Mouse (Mus musculus) urinary bladder, adult 18-20 months (tissue): ENCODE results near the gene Cbr4.

Source experiments
- DNase-seq, 2 experiments: peaks; one replicate each; pipeline ENCODE4 v3.0.0; 2022; ENCODE audit warnings: low spot score in 2 of 2, mixed read lengths in 2 of 2

Cbr4 gene

DNA sequence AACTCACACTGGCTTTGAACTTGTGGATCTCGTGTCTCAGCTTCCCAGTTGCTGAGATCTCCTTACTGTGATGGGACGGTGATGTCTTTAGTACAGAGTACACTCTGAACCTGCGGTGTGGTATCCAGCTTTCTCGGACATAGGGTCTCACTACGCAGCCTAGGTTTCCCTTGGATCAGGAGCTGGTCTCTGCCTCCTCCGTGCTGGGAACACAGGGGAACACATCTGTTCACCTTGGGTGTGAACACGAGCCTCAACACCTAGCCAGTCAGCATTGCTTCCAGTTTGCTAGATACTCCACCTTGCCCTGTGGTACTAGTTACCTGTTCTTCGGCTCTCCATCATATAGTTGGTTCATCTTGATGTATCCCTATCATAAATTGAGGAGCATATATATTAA is 1.1 kb downstream of the Cbr4 start:
- no peak for DNase-seq

DNA sequence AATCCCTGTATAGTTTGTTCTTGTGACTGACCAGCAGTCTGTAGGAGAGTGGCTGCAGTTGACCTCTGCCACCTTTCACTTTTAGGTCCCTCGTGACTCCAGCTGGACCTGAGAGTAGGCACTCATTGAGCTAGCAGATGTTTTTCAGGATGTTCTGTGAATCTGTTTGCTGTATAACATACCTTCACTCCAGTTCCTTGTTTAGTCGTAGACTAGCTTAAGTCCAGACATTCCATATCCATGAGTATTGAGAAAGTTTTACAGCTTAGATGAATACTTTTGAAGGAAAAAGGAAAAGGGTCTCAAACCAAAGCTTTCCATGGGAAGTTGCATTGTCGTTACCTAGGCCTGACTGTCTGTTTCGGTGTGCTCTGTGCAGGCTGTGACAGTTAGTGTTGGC is 9.6 kb downstream of the Cbr4 start:
- DNase-seq, result no peak

DNA sequence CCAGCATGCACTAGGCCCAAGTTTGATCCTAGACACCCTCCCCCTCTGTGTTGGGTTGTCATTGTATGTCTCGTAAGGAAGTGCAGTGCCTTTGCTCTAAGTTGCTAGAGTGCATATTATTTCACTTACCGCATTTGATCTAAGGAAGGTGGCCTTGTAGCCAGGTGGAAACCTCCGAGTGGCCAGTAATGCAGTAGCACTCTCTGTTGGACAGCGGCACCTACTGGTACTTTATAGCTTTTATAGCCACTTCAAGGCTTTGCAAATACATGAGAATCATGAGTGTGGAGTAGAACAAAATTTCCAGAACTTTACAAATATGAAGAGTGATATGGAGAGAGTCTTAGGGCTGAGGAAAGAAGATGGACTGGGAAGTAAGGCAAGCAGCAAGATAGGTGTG is 11.5 kb downstream of the Cbr4 start:
- no peak for DNase-seq

DNA sequence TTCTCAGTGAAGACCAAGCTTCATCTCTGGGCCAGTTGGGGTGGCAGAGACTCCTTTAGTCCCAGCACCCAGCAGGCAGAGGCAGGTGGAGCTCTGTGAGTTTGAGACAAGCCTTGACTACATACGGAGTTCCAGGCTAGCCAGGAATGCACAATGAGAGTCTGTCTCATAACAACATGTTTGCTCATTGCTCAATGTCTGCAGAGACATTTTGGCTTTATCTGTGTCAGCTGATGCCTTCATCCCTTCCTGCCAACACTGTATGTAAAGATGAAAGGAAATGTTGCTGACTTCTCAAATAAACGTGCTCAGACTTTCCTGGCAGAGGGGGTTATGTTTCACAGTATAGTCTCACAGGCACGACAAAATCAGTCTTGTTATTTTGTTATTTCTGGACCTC is 13.4 kb downstream of the Cbr4 start:
- no peak for DNase-seq

- DNase-seq, result no peak
These were observed 14.7 kb downstream of the Cbr4 start for GRCm38 (mm10) chr8:61502277-61502676.

GRCm38 (mm10) chr8:61515110-61515930 is 27.8 kb downstream of the Cbr4 start:
- no peak for DNase-seq

DNA sequence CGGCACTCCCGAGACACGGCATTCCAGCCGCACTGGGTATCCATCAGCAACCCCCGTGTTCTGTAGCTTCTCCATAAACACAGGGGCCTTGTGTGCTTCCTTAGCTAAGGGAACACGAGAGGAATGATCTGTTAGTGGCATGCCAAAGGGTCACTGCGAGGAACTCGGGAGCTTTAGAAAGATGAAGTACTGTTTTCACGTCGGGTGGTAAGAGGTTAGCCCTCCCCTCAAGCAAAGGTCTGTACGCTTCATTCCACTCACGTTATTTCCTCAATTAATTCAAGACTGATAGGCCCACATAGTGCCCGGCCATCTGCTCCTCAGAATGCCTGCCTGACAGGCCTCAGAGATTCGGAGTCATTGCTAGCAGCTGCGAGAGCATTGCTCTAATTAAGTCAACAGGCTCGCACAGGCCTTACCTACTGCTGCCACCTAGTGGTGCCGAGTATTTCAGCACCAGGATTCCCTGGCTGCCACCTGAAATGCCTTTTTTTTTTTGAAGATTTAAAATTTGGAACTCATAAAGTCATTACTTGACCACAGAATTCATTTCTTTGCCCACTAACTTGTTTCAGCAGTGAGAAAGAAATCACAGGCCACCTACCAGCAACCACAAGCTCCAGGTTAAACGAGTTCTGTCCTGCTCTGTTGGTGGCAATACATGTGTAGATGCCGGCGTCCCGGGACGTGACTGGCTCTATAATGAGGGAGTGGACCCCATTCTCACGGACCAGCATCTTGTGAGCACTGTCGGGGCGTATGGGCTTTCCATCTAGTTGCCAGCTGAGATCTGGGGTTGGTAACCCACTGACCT is 28.6 kb downstream of the Cbr4 start:
- DNase-seq, result peak; percentile 47 to 62

DNA sequence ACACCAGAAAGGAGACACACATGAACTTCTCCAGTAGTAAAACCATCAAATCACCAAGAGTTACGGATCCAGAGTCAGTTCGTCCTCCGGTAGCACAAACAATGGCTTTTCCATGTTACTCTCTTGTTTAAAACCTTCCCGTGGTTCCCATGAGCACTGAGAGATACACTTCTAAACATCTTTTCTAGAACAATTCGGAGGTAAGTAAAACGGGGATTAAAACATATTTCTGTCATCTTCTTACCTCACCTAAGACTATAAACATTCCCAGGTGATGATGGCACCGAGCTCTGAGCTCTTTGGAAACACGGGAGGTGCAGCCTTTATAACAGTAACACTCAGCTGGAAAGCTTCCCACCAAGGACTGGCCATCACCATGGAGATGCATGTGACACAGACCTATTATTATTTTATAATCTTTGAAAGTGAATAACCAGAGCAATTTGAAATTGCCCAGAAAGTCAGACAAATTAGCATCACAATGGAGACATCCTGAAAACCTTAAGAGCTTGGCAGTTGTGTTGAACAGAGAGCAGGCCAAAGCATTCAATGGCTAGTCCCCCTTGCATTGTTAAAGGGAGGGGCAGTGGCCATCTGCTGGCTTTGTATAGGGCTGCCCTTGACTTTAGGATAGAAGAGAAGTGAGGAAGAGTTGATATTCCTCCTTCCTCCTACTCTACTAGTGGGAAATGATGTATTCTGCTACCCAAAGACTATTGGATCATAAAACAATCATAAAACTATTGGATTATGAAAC is 29.4 kb downstream of the Cbr4 start:
- DNase-seq, result no peak

- DNase-seq, result no peak
These were observed 30.1 kb downstream of the Cbr4 start for GRCm38 (mm10) chr8:61517502-61518185.

GRCm38 (mm10) chr8:61522132-61522531 is 34.6 kb downstream of the Cbr4 start:
- DNase-seq, result peak in 1 of 2 experiments; percentile 39

GRCm38 (mm10) chr8:61527037-61527436 is 39.5 kb downstream of the Cbr4 start:
- DNase-seq, result no peak

- DNase-seq, result no peak
These were observed 40.7 kb downstream of the Cbr4 start for GRCm38 (mm10) chr8:61528197-61528596.

DNA sequence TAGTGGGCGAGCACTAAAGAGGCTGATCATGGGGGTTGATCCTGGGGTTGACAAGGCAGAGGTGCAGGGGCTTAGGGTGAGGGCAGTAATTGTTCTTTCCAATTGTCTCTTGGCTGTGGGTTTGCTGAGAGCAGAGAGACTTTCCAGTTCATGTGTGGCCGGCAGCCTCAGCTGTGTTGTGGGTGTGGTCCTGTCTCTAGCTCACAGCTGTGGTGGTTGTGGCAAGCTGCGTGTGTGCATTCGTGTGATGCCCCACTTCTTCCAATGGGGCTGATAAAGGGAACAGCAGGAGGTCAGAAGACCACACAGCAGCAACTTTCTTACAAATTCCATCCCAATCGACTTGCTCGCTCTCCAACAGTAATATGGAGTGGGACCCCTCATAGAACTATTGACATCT is 41.1 kb downstream of the Cbr4 start:
- DNase-seq, result no peak

- no peak for DNase-seq
These were observed 44.6 kb downstream of the Cbr4 start for GRCm38 (mm10) chr8:61531944-61532795.

GRCm38 (mm10) chr8:61532831-61533230 is 45.3 kb downstream of the Cbr4 start:
- DNase-seq, result no peak

DNA sequence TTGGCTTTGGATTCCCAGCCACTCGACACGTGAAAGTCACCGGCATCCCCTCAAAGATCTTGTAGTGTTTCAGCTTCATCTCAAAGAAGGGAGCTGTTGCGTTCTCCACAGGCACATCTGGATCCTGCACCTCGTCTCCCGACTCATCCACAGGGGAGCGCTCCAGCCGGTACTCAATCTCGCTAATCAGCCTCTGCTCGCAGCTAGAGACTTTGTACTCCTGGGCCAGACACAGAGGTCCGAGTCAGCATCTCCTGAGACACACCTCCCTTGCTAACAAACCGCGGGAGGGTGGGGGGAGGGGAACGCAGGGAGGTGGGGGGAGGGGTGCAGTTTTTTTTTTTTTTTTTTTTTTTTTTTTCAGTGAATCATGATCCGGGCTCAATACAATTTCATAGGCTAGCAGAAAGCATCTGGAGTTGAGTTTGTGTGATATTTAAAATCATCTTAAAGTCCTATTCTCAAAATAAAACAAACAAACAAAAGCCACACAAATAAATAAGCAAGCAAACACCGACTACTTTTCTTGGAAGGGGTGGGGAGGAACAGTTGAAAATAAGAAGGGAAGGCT is 45.9 kb downstream of the Cbr4 start:
- DNase-seq, result no peak

- DNase-seq, result no peak
These were observed 47.9 kb downstream of the Cbr4 start for GRCm38 (mm10) chr8:61535472-61535871.

DNA sequence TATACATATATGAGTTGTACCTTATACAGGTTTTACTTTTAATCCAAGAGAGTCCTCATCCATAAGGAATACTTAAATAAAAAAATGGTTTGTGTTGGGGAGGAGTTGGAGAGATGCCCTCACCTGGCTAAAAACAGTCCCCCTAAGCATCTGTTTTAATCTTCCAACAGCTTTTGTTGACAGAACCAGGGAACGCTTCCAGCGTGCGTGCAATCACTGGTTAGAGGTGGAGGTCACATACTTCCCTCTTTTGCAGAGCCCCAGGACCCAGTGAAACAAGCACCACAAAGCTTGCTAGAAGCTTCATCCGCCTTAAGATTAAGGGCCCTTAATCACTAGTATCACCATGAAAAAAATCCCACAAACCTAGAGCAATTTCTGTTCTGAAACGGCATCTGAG is 49.9 kb downstream of the Cbr4 start:
- no peak for DNase-seq

DNA sequence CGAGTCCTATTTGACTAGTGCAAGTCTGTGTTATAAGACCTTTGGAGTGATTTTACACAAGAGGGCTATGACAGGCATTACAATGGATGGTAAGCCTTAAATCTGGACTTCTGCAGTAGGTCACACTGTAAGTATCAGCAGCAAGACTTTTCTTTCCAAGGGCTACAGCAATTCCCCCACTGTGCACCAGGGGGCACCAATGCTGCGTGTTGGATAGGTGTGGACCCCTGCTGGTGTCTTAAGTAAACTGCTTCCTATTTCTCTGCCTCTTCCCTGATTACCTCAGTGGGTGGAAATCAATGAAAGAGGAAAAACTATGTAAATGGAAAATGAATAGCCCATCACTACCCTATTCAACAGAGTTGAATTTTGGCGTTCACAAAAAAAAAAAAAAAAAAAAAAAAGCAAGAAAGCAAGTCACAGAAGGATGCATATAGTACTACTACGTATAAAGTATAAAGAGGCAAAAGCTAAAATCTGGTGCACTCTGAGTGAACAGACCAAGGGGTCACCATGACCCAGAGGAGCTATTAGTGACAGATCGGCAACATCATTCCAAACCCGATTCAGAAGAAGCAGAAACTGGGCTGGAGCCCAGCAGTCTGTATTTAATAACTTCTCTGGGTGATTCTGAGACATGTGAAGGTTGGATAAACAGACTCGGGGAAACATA is 52.4 kb downstream of the Cbr4 start:
- peak; percentile 68 to 75 for DNase-seq

DNA sequence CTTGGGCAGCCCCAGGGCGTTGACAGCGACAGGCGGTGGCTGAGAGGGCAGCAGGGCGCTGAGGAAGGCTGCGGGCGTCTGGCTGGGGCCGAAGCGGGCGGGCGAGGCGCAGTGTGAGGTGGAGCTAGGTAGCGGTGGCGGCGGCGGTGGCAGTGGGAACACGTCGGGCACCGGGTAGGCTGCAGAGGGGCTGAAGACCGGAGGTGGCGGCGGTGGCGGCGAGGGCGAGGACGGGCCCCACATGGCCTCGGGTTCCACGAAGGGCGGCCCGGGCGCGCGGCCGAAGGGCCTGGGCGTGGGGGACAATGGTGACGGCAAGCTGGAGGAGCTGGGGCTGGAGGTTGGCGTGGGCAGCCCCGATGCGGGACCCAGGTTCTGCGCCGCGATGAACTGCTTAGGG is 62.1 kb downstream of the Cbr4 start:
- no peak for DNase-seq
